Mouse (Mus musculus) brain, embryonic 14.5 days (tissue): Measurements from ENCODE around the gene Bcorl1.

ENCODE experiments used
- CTCF ChIP-seq: fragments of 200-500 bp; IDR thresholded peaks from 2 replicates; pipeline ENCODE4 v1.5.1; 2012; ENCODE audit warnings: inconsistent platforms, mild to moderate bottlenecking, moderate library complexity, borderline replicate concordance; ENCODE audit not compliant: insufficient read depth, insufficient read length; ENCODE audit errors: extremely low read depth
- POLR2A ChIP-seq: fragments of 200-500 bp; IDR thresholded peaks from 2 replicates; pipeline ENCODE4 v1.6.1; 2012; ENCODE audit warnings: mild to moderate bottlenecking, inconsistent platforms, borderline replicate concordance; ENCODE audit not compliant: poor library complexity, insufficient read depth, insufficient read length, severe bottlenecking; ENCODE audit errors: extremely low read depth

DNA sequence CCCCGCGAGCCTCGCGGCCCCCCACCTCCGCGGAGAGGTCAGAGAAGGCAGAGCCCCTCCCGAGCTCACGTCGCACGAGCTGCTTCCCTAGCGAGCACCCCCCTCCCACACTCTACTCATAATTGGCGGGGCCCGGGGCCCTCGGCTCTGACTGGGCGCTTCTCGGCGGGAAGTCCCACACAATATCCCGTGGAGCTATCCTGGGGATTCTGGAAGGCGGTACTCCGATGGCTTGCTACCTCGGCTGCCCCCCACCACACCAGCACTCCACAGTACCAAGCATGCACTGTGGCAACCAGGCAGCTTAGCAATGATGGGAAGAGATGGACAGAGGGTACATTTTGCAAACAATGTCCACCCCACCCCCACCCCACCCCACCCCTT, 113.3 kb downstream of the Bcorl1 start:
- no peak for TF ChIP-seq CTCF
- TF ChIP-seq POLR2A: no peak
